Mouse (Mus musculus): ENCODE results near the gene Cdh11. TPM values are rescaled to one million over a fixed set of nuclear protein-coding genes. Genes with fewer than 3 reads are reported as not detected.

Gene Cdh11
- polyA plus RNA-seq, 1 experiment from 2014 or later: 108 TPM

GRCm38 (mm10) chr8:102734419-102734818 is 51.0 kb downstream of the Cdh11 start:
- H3K4me1 ChIP-seq (ENCODE audit: control insufficient read depth, insufficient read depth, low read length): peaks cover 5% of the 10 kb centered on the region
- H3K4me2 ChIP-seq (ENCODE audit: low read depth): no peak overlapping the region
- H3K36me3 ChIP-seq (ENCODE audit: control insufficient read depth, insufficient read depth, low read length): no peaks in the 10 kb centered on the region
- no peaks in the 10 kb centered on the region for H3K27me3 ChIP-seq (ENCODE audit: control insufficient read depth, insufficient read depth, low read length)
- H3K9me3 ChIP-seq (ENCODE audit: control insufficient read depth, low read length): no peaks in the 10 kb centered on the region
- 79% methylated on average over 1 of the region's 1 CpGs for WGBS
- no peak for DNase-seq (ENCODE audit: low spot score)
- H3K4me3 ChIP-seq (ENCODE audit: low read depth, low read length): no peak overlapping the region
- no peak overlapping the region for H3K9ac ChIP-seq (ENCODE audit: low read length)
- no peak overlapping the region for H3K27ac ChIP-seq (ENCODE audit: low read depth, low read length)
- ATAC-seq (ENCODE audit: insufficient read depth, low FRiP score, low TSS enrichment): no peak

DNA sequence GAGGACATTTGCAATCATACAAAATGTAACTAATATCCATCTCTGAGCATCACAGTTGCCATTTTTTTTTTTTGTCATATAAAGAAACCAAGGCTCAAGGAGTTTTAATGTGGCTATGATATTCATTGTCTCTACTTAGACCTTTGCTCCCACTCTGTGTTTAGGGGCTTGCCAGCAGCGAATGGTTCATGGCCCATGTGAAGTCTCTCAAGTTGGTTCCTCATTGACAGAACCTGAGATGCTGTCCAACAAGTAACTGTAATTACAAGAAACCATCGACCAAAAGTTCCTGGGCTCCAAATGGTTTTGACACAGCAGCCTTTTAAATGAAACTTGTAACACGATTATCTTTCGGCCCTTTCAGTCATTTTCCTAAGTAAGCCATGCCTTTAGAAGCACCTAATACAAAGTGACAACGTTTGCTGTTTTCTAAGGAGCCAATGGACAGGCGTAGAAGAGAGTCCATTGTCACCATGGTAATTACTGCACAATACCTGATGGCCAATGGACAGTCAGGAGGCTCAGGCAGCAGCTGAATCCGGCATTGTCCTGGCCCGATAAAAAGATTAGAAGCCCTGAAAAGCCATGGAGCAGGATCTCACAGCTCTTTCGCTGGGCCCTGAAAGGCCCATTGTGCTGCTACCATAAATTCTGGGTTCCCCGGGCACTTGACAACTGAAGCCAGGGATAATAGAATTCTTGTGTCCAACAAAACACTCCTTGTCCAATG is 59.1 kb downstream of the Cdh11 start:
- ATAC-seq (ENCODE audit: insufficient read depth, low FRiP score, low TSS enrichment) (peak; percentile 96), DNase-seq (ENCODE audit: low spot score) (peak; percentile 81)
- H3K4me2 ChIP-seq (ENCODE audit: low read depth): no peak overlapping the region; the same call in 1 of the 2 replicates

DNA sequence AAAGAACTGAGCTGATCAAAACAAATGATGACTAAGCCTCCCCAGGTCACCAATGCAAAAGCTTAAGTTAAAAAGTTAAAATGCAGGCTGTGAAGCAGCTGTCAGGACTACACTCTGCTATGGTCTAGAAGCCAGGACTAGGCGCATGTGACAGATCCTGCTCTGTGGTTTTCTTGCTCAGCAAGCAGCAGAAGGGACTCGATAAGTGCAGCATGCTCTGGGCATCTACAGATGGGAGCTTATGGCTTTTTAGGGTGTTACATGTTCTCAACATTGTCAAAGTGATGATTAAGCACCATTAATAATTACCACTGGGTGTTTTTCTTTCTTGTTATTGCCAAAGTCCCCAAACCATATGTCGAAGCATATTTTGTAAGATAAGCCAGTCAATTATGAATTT is 59.9 kb downstream of the Cdh11 start:
- WGBS: 75% methylated on average over 3 of the region's 3 CpGs
- H3K27me3 ChIP-seq (ENCODE audit: control insufficient read depth, insufficient read depth, low read length): no peaks in the 10 kb centered on the region
- no peak for DNase-seq (ENCODE audit: low spot score)
- H3K9me3 ChIP-seq (ENCODE audit: control insufficient read depth, low read length): no peaks in the 10 kb centered on the region
- no peak for ATAC-seq (ENCODE audit: insufficient read depth, low FRiP score, low TSS enrichment)
- no peak overlapping the region for H3K4me3 ChIP-seq (ENCODE audit: low read depth, low read length)
- H3K4me2 ChIP-seq (ENCODE audit: low read depth): no peak overlapping the region
- H3K36me3 ChIP-seq (ENCODE audit: control insufficient read depth, insufficient read depth, low read length): no peaks in the 10 kb centered on the region
- H3K27ac ChIP-seq (ENCODE audit: low read depth, low read length): peak overlapping the region; percentile 14; the same call in 1 of the 2 replicates
- H3K9ac ChIP-seq (ENCODE audit: low read length): no peak overlapping the region
- H3K4me1 ChIP-seq (ENCODE audit: control insufficient read depth, insufficient read depth, low read length): peaks cover 7% of the 10 kb centered on the region

More for the DNA sequence above, 59.1 kb downstream of the Cdh11 start:
- Histone ChIP-seq H3K27ac (ENCODE audit: low read depth, low read length) (peak overlapping the region; percentile 39; the same call in 1 of the 2 replicates), H3K4me1 (ENCODE audit: control insufficient read depth, insufficient read depth, low read length) (peaks cover 7% of the 10 kb centered on the region), H3K36me3 (ENCODE audit: control insufficient read depth, insufficient read depth, low read length) (no peaks in the 10 kb centered on the region), H3K4me3 (ENCODE audit: low read depth, low read length) (no peak overlapping the region), H3K9ac (ENCODE audit: low read length) (no peak overlapping the region), H3K27me3 (ENCODE audit: control insufficient read depth, insufficient read depth, low read length) (no peaks in the 10 kb centered on the region), H3K9me3 (ENCODE audit: control insufficient read depth, low read length) (no peaks in the 10 kb centered on the region)
- WGBS: 30% methylated on average over 10 of the region's 10 CpGs

- no peak for ATAC-seq (ENCODE audit: insufficient read depth, low FRiP score, low TSS enrichment)
- H3K4me3 ChIP-seq (ENCODE audit: low read depth, low read length): no peak overlapping the region
- no peak overlapping the region for H3K4me2 ChIP-seq (ENCODE audit: low read depth)
- 66% methylated on average over 4 of the region's 4 CpGs for WGBS
- H3K9me3 ChIP-seq (ENCODE audit: control insufficient read depth, low read length): no peaks in the 10 kb centered on the region
- no peaks in the 10 kb centered on the region for H3K27me3 ChIP-seq (ENCODE audit: control insufficient read depth, insufficient read depth, low read length)
- H3K27ac ChIP-seq (ENCODE audit: low read depth, low read length): no peak overlapping the region
- H3K9ac ChIP-seq (ENCODE audit: low read length): no peak overlapping the region
- no peaks in the 10 kb centered on the region for H3K36me3 ChIP-seq (ENCODE audit: control insufficient read depth, insufficient read depth, low read length)
- no peak for DNase-seq (ENCODE audit: low spot score)
- no peaks in the 10 kb centered on the region for H3K4me1 ChIP-seq (ENCODE audit: control insufficient read depth, insufficient read depth, low read length)
Observed at GRCm38 (mm10) chr8:102715956-102716355, 69.5 kb downstream of the Cdh11 start.

GRCm38 (mm10) chr8:102707305-102707704 is 78.1 kb downstream of the Cdh11 start:
- no peak overlapping the region for H3K27ac ChIP-seq (ENCODE audit: low read depth, low read length)
- H3K4me2 ChIP-seq (ENCODE audit: low read depth): no peak overlapping the region
- H3K9ac ChIP-seq (ENCODE audit: low read length): no peak overlapping the region
- H3K4me1 ChIP-seq (ENCODE audit: control insufficient read depth, insufficient read depth, low read length): no peaks in the 10 kb centered on the region
- H3K9me3 ChIP-seq (ENCODE audit: control insufficient read depth, low read length): no peaks in the 10 kb centered on the region
- H3K4me3 ChIP-seq (ENCODE audit: low read depth, low read length): no peak overlapping the region
- H3K27me3 ChIP-seq (ENCODE audit: control insufficient read depth, insufficient read depth, low read length): no peaks in the 10 kb centered on the region
- WGBS: 31% methylated on average over 7 of the region's 7 CpGs
- DNase-seq (ENCODE audit: low spot score) (no peak), ATAC-seq (ENCODE audit: insufficient read depth, low FRiP score, low TSS enrichment) (no peak)
- no peaks in the 10 kb centered on the region for H3K36me3 ChIP-seq (ENCODE audit: control insufficient read depth, insufficient read depth, low read length)

- Histone ChIP-seq H3K9ac (ENCODE audit: low read length) (no peak overlapping the region), H3K27ac (ENCODE audit: low read depth, low read length) (no peak overlapping the region), H3K4me1 (ENCODE audit: control insufficient read depth, insufficient read depth, low read length) (no peaks in the 10 kb centered on the region), H3K4me2 (ENCODE audit: low read depth) (no peak overlapping the region), H3K9me3 (ENCODE audit: control insufficient read depth, low read length) (no peaks in the 10 kb centered on the region), H3K4me3 (ENCODE audit: low read depth, low read length) (no peak overlapping the region), H3K36me3 (ENCODE audit: control insufficient read depth, insufficient read depth, low read length) (no peaks in the 10 kb centered on the region), H3K27me3 (ENCODE audit: control insufficient read depth, insufficient read depth, low read length) (no peaks in the 10 kb centered on the region)
- WGBS: 83% methylated on average over 7 of the region's 7 CpGs
- ATAC-seq (ENCODE audit: insufficient read depth, low FRiP score, low TSS enrichment): no peak
- DNase-seq (ENCODE audit: low spot score): no peak
Observed at GRCm38 (mm10) chr8:102705376-102705905, 80.0 kb downstream of the Cdh11 start.

DNA sequence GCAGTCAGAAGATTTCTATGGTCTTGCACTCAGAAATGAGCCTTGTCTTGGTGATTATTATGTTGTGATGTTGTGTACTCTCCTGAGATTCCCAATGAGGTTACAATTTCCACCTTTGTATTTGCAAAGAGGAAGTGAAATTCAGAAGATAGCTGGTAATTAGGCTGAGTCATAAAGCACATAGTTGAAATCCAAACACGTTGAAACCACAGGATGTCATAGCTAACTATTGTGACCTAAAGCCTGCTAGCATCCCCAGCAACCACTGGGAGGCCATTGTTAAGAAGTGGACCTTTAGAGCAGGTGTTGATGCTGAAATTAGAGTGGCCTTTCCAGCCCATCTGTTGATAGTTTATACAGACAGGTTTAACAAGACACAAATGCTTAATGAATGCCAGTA is 85.2 kb downstream of the Cdh11 start:
- no peaks in the 10 kb centered on the region for H3K27me3 ChIP-seq (ENCODE audit: control insufficient read depth, insufficient read depth, low read length)
- WGBS: 43% methylated on average over 1 of the region's 1 CpGs

GRCm38 (mm10) chr8:102698232-102698837 is 87.1 kb downstream of the Cdh11 start:
- DNase-seq (ENCODE audit: low spot score) (no peak), ATAC-seq (ENCODE audit: insufficient read depth, low FRiP score, low TSS enrichment) (peak; percentile 31; the same call in 1 of the 2 replicates)
- no peak overlapping the region for H3K9ac ChIP-seq (ENCODE audit: low read length)
- WGBS: 31% methylated on average over 11 of the region's 11 CpGs
- H3K27ac ChIP-seq (ENCODE audit: low read depth, low read length): no peak overlapping the region
- H3K4me1 ChIP-seq (ENCODE audit: control insufficient read depth, insufficient read depth, low read length): peaks cover 3% of the 10 kb centered on the region; the same call in 1 of the 2 replicates
- H3K36me3 ChIP-seq (ENCODE audit: control insufficient read depth, insufficient read depth, low read length): no peaks in the 10 kb centered on the region
- no peak overlapping the region for H3K4me3 ChIP-seq (ENCODE audit: low read depth, low read length)
- H3K9me3 ChIP-seq (ENCODE audit: control insufficient read depth, low read length): no peaks in the 10 kb centered on the region
- no peaks in the 10 kb centered on the region for H3K27me3 ChIP-seq (ENCODE audit: control insufficient read depth, insufficient read depth, low read length)
- H3K4me2 ChIP-seq (ENCODE audit: low read depth): no peak overlapping the region

More for the DNA sequence above, 85.2 kb downstream of the Cdh11 start:
- no peaks in the 10 kb centered on the region for H3K36me3 ChIP-seq (ENCODE audit: control insufficient read depth, insufficient read depth, low read length)
- ATAC-seq (ENCODE audit: insufficient read depth, low FRiP score, low TSS enrichment) (no peak), DNase-seq (ENCODE audit: low spot score) (no peak)
- H3K9ac ChIP-seq (ENCODE audit: low read length): no peak overlapping the region
- no peaks in the 10 kb centered on the region for H3K9me3 ChIP-seq (ENCODE audit: control insufficient read depth, low read length)
- H3K4me1 ChIP-seq (ENCODE audit: control insufficient read depth, insufficient read depth, low read length): peaks cover 3% of the 10 kb centered on the region; the same call in 1 of the 2 replicates
- H3K27ac ChIP-seq (ENCODE audit: low read depth, low read length): no peak overlapping the region
- no peak overlapping the region for H3K4me2 ChIP-seq (ENCODE audit: low read depth)
- no peak overlapping the region for H3K4me3 ChIP-seq (ENCODE audit: low read depth, low read length)
